Mouse (Mus musculus) thymus, postnatal 0 days (tissue): Measurements from ENCODE around the gene Akap7. TPM values are rescaled to one million over a fixed set of nuclear protein-coding genes. Genes with fewer than 3 reads are reported as not detected.

Experiments used
- DNase-seq: peaks from one replicate; pipeline ENCODE4 v3.0.0-alpha.2; 2015; ENCODE audit warnings: low spot score
- polyA plus RNA-seq: library from polyadenylated mRNA; unstranded; fragments of >200 nt; fragmentation: Nextera tagmentation; extraction: Ambion mirVana; gene quantifications from 2 replicates; pipeline ENCODE4 v1.2.1, GENCODE M21; 2015

Gene Akap7
- polyA plus RNA-seq, 1 experiment from 2014 or later, result 14.8 TPM

DNA sequence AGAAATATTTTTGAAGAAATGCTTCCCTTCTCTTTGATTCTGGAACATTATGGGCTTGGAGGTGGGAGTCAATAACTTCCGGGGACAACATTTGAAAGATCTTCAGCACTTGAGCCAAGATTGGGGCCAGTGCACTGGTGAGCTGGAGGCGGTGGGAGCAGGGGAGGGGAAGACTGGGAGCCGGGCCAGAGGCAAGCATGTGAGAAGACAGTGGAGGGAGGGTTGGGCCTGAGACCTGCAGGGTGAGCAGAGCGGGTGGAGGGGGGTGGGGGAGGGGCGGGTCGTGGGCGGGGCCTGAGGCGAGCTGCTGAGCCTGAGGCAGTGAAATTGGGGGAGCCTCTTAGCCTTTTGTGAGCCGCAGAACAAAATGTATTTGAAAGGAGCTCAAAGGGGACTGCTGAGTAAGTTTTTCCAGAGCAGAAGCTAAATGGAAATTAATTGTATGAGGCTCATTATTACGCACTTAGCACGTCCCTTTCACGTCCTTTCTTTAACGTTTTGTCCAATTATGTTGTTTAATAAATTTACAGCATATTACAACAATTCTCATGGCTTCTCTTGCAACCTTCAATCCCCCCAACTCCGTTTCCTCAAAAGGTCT, 167.4 kb downstream of the Akap7 start:
- no peak for DNase-seq

DNA sequence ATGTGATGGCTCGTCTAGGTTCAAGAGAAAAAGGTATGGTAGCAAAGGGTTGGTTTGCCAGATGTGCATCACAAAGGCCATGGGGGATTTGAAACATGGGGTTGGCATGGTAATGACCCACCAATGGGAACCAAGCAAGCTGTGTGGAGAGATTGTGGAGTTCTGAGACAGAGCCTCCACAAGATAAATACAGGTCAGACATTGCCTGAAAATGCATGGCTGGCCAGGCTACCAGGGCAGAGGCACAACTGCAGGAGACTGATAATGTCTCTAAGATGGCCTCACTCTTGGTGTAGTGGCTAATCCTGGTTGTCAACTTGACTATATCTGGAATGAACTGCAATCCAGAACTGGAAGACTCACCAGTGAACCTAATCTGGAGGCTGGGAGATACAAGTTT, 174.1 kb downstream of the Akap7 start:
- DNase-seq, result no peak

DNA sequence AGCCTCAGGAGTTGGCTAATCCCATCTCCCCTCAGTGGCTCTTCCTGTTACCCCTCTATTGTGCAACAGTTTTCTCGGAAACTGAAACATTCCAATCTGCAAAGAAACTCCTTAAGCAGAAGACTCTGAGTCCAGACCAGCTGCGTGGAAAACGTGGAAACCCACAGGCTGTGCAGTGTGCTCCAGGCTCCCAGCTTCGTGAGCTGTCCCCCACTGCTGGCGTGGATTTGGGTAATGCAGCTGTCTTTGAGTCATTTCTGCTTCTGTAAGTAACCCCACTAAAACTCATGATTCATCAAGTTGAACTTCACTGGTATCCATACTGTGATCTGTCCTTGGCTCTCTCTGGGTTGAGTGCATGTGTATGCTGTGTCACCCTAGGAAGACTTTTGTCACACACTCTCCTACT, 179.2 kb downstream of the Akap7 start:
- no peak for DNase-seq

DNA sequence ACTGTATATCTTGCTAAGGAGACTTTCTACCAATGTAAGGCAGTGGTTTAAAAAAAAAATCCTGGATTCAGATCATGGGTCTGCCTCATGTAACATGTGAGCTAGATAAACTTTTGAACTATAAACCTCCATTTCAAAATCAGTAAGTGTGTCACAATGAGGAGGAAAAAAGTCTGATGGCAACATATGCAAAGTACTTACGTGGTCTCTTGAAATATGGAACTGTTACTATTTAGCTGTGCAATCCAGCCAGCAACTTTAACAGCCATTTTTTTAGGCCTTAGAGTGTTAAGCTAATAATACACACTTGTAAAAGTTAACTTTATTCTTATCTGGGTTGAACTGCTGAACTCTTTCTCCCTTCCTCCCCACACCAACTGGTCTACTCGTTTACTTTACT, 181.6 kb downstream of the Akap7 start:
- no peak for DNase-seq

DNA sequence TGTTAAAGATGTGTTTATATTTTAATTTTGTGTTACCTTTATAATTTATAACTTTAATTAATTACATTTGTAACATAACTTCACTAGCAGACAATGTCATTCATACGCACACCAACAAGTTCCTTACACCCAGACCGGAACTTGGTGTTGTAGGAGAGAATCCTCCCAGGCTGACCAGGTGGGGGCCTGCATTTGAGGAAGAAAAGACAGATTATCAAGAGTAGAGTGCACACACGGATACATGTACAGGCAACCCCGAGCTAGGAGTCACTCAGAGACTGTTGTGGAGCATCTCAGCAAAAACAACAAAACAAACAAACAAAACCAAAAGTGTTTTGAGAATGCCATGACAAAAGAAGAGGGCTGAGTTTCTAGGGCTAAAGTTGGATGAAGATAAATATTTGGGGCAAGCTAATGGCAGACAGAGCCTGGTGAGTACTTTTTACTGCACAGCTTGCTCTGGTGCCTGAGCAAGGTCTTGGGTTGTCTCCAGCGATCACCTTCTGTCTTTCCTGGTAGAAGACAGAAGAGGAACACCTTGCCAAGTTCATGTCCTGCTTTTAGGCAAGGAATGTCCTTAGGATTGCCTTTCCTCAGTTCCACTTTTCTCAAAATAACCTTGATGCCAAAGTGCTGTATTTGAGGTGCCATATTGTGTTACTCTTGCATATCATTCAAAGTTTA, 186.7 kb downstream of the Akap7 start:
- DNase-seq, result no peak

Other genes with a start within 250 kb of the Akap7 start
- 27.5 and 29.4 TPM in 2 replicates for gene Epb41l2, start 51.9 kb upstream of the Akap7 start, polyA plus RNA-seq
- gene Smlr1, start 228.4 kb upstream of the Akap7 start, polyA plus RNA-seq, result not detected in 2 replicates